Mouse (Mus musculus) neural tube, embryonic 14.5 days (tissue): ENCODE results near the gene Wdr82. TPM values are rescaled to one million over a fixed set of nuclear protein-coding genes. Genes with fewer than 3 reads are reported as not detected.

Source experiments
- ATAC-seq: fragments of 200-750 bp; cut with Nextera tagmentation; 2 replicates; pipeline ENCODE4 v1.8.0; 2017; ENCODE audit warnings: low read depth, mild to moderate bottlenecking, moderate TSS enrichment, moderate library complexity
- H3K27ac ChIP-seq: fragments of 300-500 bp; sonication (generic); 2 replicates; pipeline ENCODE4 v1.5.1; 2014; ENCODE audit warnings: low read depth, mild to moderate bottlenecking, control low read depth, low read length, moderate library complexity, mixed read lengths
- H3K27me3 ChIP-seq: fragments of 300-500 bp; sonication (generic); 2 replicates; pipeline ENCODE4 v1.6.1; 2014; ENCODE audit warnings: low read length; ENCODE audit not compliant: control insufficient read depth, insufficient read depth
- H3K36me3 ChIP-seq: fragments of 300-500 bp; sonication (generic); 2 replicates; pipeline ENCODE4 v1.6.1; 2014; ENCODE audit warnings: low read length, mixed read lengths; ENCODE audit not compliant: control insufficient read depth, insufficient read depth
- H3K4me1 ChIP-seq: fragments of 300-500 bp; sonication (generic); 2 replicates; pipeline ENCODE4 v1.6.1; 2014; ENCODE audit warnings: low read length; ENCODE audit not compliant: control insufficient read depth, insufficient read depth
- H3K4me2 ChIP-seq: fragments of 300-500 bp; sonication (generic); 2 replicates; pipeline ENCODE4 v1.6.1; 2014; ENCODE audit warnings: mild to moderate bottlenecking, low read depth, low read length, control low read depth
- H3K4me3 ChIP-seq: fragments of 300-500 bp; sonication (generic); 2 replicates; pipeline ENCODE4 v1.5.1; 2014; ENCODE audit warnings: low read depth, low read length, control low read depth, mixed read lengths
- H3K9ac ChIP-seq: fragments of 300-500 bp; sonication (generic); replicated peaks from 2 replicates; pipeline ENCODE4 v1.6.1; 2014; ENCODE audit warnings: low read depth, mild to moderate bottlenecking, control low read depth, low read length, mixed read lengths
- H3K9me3 ChIP-seq: fragments of 300-500 bp; sonication (generic); 2 replicates; pipeline ENCODE4 v1.6.1; 2016; ENCODE audit warnings: low read length; ENCODE audit not compliant: control insufficient read depth
- WGBS: fragments of 180-500 bp; shearing (Covaris S2); extraction: QIAGEN DNeasy Blood & Tissue Kit; methylation state at CpG from one replicate; pipeline ENCODE4 v1.1.7; 2014; 5-methylcytosine and 5-hydroxymethylcytosine counted together
- microRNA counts: library from miRNA; unstranded; fragments of <30 nt; microRNA quantifications from one replicate; lab custom pipeline; 2016
- microRNA-seq: library from miRNA; unstranded; fragments of <30 nt; microRNA quantifications from one replicate; pipeline ENCODE4, GENCODE M21; 2016
- polyA plus RNA-seq: library from polyadenylated mRNA; unstranded; fragments of >200 nt; fragmentation: Nextera tagmentation; extraction: Ambion mirVana; gene quantifications from 2 replicates; pipeline ENCODE4 v1.2.1, GENCODE M21; 2014

Gene Wdr82
- polyA plus RNA-seq, 1 experiment from 2014 or later = 40.4 TPM

DNA sequence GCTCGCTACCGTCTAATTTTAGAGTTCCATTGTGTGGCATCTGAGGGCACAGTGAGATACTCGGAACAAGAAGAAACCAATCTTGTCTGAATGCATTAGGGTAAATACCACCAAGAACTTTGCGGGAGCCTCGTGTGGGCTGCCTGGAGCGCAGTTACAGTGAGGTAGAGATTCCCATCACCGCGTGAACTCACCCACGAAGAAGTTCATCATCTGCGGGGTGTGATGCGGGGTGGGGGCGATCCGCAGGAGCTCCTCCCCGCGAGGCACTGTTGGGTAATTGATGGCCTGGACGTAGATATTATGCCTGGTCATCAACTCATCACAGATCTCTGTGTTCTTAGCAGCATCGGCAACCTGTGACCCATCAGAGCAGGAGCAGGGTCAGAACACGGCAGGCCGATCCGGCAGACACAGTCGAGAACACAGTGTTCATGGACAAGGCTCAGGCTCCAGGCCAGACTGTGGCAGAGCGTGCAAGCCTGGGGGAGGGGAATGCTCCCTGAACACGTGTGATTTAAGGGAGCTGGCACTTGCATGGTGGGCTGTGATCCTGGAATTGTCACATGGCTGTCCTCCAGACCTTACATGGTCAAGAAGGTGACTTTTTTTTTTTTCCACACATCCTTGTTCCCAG, 64.6 kb downstream of the Wdr82 start:
- ATAC-seq = no peak
- H3K36me3 ChIP-seq = peaks cover 60% of the 10 kb centered on the region
- H3K4me1 ChIP-seq = no peaks in the 10 kb centered on the region
- H3K4me2 ChIP-seq = no peak overlapping the region
- 87% methylated on average over 23 of the region's 23 CpGs for WGBS
- H3K9ac ChIP-seq = no peak overlapping the region
- H3K27ac ChIP-seq = no peak overlapping the region
- H3K27me3 ChIP-seq = no peaks in the 10 kb centered on the region
- H3K4me3 ChIP-seq = no peak overlapping the region
- no peaks in the 10 kb centered on the region for H3K9me3 ChIP-seq

DNA sequence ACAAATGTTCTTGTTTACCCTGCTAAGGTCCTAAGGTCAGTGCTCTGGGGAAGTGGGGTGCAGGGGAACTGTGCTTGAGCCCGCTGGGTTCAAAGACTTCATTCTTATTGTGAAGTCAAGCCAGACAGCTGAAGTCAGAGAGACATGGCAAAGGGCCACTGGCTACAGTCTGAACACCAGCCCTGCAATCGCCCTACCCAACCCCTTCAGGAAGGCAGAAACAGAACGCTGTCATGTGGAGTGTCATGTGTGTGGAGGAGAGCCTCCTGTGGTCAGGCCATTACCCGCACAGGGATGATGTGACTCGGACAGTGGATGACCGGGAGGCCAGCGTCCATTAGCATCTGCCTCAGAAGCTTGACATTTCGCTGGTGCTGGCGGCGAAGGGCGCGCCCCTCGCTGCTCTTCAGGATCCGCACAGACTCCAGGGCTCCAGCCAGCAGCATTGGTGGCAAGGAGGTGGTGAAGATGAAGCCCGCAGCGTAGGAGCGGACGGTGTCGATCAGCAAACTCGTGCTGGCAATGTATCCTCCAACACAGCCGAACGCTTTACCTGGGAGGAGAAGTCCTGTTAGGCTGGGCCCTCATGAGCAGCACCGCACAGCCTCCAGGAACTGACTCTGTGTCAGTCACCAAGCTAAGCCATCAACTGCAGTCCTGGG, 65.6 kb downstream of the Wdr82 start:
- H3K27me3 ChIP-seq = no peaks in the 10 kb centered on the region
- no peak for ATAC-seq
- H3K4me1 ChIP-seq = no peaks in the 10 kb centered on the region
- peaks cover 68% of the 10 kb centered on the region for H3K36me3 ChIP-seq
- H3K4me3 ChIP-seq = no peak overlapping the region
- no peak overlapping the region for H3K4me2 ChIP-seq
- no peak overlapping the region for H3K27ac ChIP-seq
- no peaks in the 10 kb centered on the region for H3K9me3 ChIP-seq
- WGBS = 93% methylated on average over 23 of the region's 23 CpGs
- no peak overlapping the region for H3K9ac ChIP-seq

DNA sequence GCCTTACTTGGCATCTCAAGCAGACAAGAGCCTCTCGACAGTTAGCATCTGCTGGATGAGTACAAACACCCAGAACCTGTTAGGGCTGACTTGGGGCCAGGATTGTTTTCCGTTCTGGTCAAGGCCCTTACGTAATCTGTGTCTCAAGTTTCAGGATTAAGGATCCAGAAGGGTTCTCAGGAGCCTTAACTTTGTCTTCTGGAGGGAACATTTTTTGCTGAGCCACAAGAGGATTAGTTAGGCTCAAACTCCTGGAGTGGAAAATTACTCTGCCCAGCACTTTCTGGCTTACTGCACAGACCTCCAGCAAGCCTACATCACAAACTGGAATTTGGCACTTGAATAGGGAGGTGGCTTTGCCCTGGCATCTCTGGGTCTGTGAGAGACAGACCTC, 66.1 kb downstream of the Wdr82 start:
- peaks cover 68% of the 10 kb centered on the region for H3K36me3 ChIP-seq
- H3K4me1 ChIP-seq = no peaks in the 10 kb centered on the region
- H3K27ac ChIP-seq = no peak overlapping the region
- ATAC-seq = no peak
- H3K4me2 ChIP-seq = no peak overlapping the region
- no peaks in the 10 kb centered on the region for H3K9me3 ChIP-seq
- WGBS = 99% methylated on average over 3 of the region's 3 CpGs
- no peak overlapping the region for H3K9ac ChIP-seq
- H3K4me3 ChIP-seq = no peak overlapping the region
- H3K27me3 ChIP-seq = no peaks in the 10 kb centered on the region

DNA sequence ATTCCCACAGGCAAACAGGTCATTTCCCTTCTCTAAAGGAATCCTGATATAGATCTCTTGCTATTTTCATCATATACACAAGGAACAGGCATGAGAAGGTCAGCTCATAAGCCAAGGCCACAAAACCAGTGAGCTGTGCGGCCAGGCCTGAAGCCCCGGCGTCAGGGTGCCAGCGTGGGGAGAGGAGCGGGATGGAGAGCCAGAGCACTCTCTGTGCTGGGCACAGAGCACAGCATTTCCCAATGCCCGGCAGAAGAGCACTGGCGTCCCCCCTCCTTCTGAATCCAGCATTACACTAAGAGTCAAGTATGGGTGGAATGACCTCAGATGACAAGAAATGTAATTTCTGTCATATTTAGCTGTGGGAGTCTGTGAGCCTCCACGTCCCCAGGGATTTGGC, 66.7 kb downstream of the Wdr82 start:
- Histone ChIP-seq H3K4me3 (no peak overlapping the region), H3K4me1 (no peaks in the 10 kb centered on the region), H3K27ac (no peak overlapping the region), H3K36me3 (peaks cover 68% of the 10 kb centered on the region), H3K27me3 (no peaks in the 10 kb centered on the region), H3K4me2 (no peak overlapping the region), H3K9ac (no peak overlapping the region), H3K9me3 (no peaks in the 10 kb centered on the region)
- WGBS = 89% methylated on average over 8 of the region's 8 CpGs
- no peak for ATAC-seq

DNA sequence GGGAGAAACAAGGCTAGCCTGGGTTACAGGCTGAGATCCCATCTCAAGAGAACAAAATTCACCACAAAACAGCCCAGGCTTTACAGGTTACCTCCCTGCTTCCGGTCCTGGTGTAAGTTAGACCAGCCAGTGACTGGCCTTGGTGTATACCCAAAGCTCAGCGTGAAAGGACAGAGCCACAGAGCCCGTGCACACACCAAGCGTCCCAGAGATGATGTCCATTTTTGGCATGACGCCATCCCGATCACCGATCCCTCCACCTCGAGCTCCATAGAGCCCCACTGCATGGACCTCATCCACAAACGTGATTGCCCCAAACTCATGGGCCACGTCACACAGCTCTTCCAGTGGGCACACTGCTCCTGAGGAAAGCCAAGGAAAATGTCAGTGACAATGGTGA, 67.2 kb downstream of the Wdr82 start:
- Histone ChIP-seq H3K36me3 (peaks cover 63% of the 10 kb centered on the region), H3K27me3 (no peaks in the 10 kb centered on the region), H3K27ac (no peak overlapping the region), H3K4me3 (no peak overlapping the region), H3K9me3 (no peaks in the 10 kb centered on the region), H3K9ac (no peak overlapping the region), H3K4me2 (no peak overlapping the region), H3K4me1 (no peaks in the 10 kb centered on the region)
- 96% methylated on average over 10 of the region's 10 CpGs for WGBS
- no peak for ATAC-seq

MicroRNA genes within 50 kb of the gene (microRNA counts, 519-probe panel; counts per million panel counts)
- 6,838 counts per million, percentile 95 among the panel's probes with 10 or more counts for microRNA mmu-let-7g (lab: Ali Mortazavi, UCI)

Small RNAs within 50 kb of the gene (microRNA-seq; reads per million reads assigned to microRNA genes)
- gene Mir135a-1 (245 reads per million, percentile 58 among the genes with 10 or more reads in this experiment), gene Mirlet7g (24,332 reads per million, percentile 99 among the genes with 10 or more reads in this experiment)

Other genes starting within 250 kb of the Wdr82 start
- gene Col6a5, start 210.3 kb upstream of the Wdr82 start, polyA plus RNA-seq = 0.46 TPM in 1 of 2 replicates, not detected in the other
- 0.21 and 0.40 TPM in 2 replicates for gene Col6a4, start 74.1 kb upstream of the Wdr82 start, polyA plus RNA-seq
- 3.3 and 4.3 TPM in 2 replicates for gene Glyctk, start 12.8 kb upstream of the Wdr82 start, polyA plus RNA-seq
- gene Ppm1m, start 28.8 kb downstream of the Wdr82 start, polyA plus RNA-seq = 11.1 and 14.4 TPM in 2 replicates
- gene Twf2, start 32.2 kb downstream of the Wdr82 start, polyA plus RNA-seq = 44.2 and 48.4 TPM in 2 replicates
- 0.08 and 0.09 TPM in 2 replicates for gene Tlr9, start 51.7 kb downstream of the Wdr82 start, polyA plus RNA-seq
- 99.7 and 104 TPM in 2 replicates for gene Alas1, start 77.7 kb downstream of the Wdr82 start, polyA plus RNA-seq
- 4.5 and 5.8 TPM in 2 replicates for gene Poc1a, start 110.1 kb downstream of the Wdr82 start, polyA plus RNA-seq
- 18.7 and 19.3 TPM in 2 replicates for gene Dusp7, start 197.7 kb downstream of the Wdr82 start, polyA plus RNA-seq